Mouse (Mus musculus): Measurements from ENCODE around the gene Ubr2. TPM values are rescaled to one million over a fixed set of nuclear protein-coding genes. Genes with fewer than 3 reads are reported as not detected.

The Ubr2 gene
- polyA plus RNA-seq, 1 experiment: 31.2 TPM

DNA sequence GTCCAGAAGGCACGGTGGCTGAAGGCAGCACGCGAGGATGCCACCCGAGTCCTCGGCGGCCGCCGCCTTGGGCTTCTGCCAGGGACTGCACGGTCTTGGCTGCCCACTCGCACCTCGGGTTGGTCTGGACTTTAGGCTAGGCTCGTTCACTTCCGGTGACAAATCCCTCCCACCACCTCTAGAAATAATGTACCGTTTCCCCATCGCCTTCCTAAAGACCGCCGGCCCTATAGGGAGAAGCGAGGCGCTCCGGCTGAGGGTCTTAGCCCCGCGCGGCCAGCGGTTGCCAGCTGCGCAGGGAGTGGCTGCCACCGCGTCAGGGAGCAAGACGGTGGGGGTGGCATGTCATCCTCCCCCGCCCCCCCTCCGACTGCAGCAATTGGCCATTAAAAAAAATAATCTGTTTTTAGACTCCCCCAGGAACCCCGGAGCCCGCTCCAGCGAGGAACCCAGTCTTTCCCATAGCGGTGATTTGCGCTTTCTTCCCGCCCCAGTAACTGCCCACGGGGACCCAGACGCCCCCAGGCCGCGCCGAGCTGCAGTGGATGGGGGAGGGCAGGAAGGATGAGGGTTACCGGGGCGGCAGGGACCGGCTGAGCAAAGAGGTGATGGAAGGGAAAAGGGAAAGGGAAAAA lies 120.8 kb downstream of the Ubr2 start:
- Histone ChIP-seq H3K4me3 (replicated peaks; ENCODE audit: extremely low read depth, low read depth, low read length) (peak overlapping the region; percentile 90), H3K4me1 (ENCODE audit: control insufficient read depth, insufficient read depth, low read length) (peaks cover 12% of the 10 kb centered on the region)
- DNase-seq: peak; percentile 76
- TF ChIP-seq CTCF (IDR thresholded peaks at IDR 0.05; ENCODE audit: insufficient read depth, low read length) (no peak), POLR2A (IDR thresholded peaks at IDR 0.05; ENCODE audit: borderline replicate concordance, extremely low read depth, low read depth, low read length) (peak; percentile 34; the same call in 1 of the 2 replicates)
- under 1% methylated on average over 44 of the region's 44 CpGs for WGBS

DNA sequence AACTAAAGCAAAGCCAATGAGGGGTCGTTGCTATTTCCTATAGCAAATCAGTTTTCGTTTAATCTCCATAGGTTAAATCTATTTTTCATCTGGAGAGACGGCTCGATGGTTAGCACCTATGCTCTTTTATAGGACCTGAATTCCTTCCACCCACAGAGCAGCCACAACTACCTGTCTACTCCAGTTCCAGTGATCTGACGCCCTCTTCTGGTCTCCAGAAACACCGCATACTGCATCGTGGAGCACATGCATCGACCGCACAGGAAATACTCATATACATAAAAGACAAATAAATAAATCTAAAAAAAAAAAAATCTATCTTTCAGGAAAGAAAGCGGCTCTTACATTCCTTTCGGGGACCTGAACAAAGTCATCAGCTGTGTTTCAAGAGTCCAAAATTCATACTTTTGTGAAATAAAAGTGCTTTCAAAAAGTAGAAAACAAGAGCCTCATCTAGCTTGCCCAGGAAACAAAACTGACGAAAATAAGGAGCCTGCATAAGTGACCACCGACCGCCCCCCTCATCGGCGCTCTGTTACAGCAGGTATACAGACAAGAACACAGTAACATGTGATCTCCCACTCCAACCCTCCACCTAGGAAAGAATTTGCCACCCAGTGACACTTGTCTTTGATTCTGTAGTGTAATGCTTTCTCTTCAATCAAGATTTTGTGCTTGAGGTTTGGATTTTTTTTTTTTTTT lies 121.7 kb downstream of the Ubr2 start:
- Histone ChIP-seq H3K4me1 (ENCODE audit: control insufficient read depth, insufficient read depth, low read length) (peaks cover 12% of the 10 kb centered on the region), H3K4me3 (replicated peaks; ENCODE audit: extremely low read depth, low read depth, low read length) (peak overlapping the region; percentile 90)
- 32% methylated on average over 16 of the region's 16 CpGs for WGBS
- peak; percentile 90 for TF ChIP-seq CTCF (IDR thresholded peaks at IDR 0.05; ENCODE audit: insufficient read depth, low read length)
- TF ChIP-seq POLR2A (IDR thresholded peaks at IDR 0.05; ENCODE audit: borderline replicate concordance, extremely low read depth, low read depth, low read length): no peak
- no peak for DNase-seq

DNA sequence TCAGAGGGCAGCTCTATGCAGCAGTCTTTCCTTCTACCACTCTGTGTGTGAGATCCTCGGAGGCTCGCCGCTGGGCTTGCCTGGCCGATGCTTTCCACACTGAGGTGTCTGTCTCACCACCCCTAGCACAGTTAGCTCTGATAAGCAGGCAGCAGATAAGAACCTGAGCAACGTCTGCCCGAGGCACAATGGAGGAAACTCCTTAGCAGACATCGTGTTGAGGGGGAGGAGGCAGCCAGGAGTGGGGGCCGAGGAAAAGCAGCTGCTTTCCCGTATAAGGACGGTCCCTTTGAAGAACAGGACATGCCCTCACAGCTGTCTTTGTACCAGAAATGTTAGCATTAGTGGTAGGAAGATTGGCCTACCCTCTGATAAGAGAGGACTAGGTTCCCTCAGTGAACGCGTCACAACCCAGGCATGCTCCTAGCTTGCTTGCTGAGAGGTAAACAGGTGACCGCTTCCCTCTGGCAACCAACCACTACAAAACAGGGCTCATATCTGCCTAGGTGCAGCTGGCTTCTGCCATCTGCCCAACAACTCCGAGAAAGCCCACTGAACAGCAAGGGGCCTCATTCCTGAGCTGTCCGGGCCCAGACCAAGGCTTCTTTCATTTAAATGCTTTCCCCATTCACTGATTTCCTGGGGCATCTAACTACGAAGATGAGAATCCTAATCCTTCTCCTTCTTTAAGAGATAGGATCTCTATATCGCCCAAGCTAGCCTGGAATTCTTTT lies 124.3 kb downstream of the Ubr2 start:
- TF ChIP-seq CTCF (IDR thresholded peaks at IDR 0.05; ENCODE audit: insufficient read depth, low read length) (no peak), POLR2A (IDR thresholded peaks at IDR 0.05; ENCODE audit: borderline replicate concordance, extremely low read depth, low read depth, low read length) (0 out of 2 replicates have a peak, but pooled peaks have one; percentile 7)
- Histone ChIP-seq H3K4me1 (ENCODE audit: control insufficient read depth, insufficient read depth, low read length) (no peaks in the 10 kb centered on the region; the same call in 1 of the 2 replicates), H3K4me3 (replicated peaks; ENCODE audit: extremely low read depth, low read depth, low read length) (no peak overlapping the region)
- 58% methylated on average over 17 of the region's 17 CpGs for WGBS
- no peak for DNase-seq

DNA sequence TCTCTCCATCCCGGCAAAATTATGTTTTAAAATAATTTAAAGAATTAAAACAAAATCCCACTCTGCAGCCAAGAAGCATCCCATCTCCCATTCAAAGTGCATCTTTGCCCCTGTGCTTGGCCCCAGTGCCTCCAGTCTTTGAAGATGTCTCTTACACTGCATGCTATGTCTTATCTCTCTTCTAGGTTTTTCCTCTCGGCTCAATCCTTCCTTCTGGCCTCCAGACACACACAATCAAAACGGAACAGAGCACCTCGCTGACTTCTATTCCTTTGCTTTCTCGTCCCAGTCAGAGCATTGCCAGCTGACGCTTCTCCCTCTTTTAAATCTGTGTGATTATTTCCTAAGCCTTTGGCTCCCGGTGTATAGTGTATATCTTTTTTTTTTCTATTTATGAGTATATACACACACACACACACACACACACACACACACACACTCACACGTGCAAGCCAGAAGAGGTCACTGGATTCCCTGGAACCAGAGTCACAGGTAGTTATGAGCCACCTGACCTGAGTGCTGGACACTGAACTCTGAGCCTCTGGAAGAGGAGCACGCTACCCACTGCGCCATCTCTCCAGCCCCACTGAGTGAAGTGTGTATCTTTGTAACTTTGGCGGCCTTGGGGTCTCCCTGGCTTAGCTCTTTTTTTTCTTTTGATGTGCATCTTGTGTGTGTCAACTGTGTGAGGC lies 125.0 kb downstream of the Ubr2 start:
- TF ChIP-seq CTCF (IDR thresholded peaks at IDR 0.05; ENCODE audit: insufficient read depth, low read length) (no peak), POLR2A (IDR thresholded peaks at IDR 0.05; ENCODE audit: borderline replicate concordance, extremely low read depth, low read depth, low read length) (no peak)
- Histone ChIP-seq H3K4me3 (replicated peaks; ENCODE audit: extremely low read depth, low read depth, low read length) (no peak overlapping the region), H3K4me1 (ENCODE audit: control insufficient read depth, insufficient read depth, low read length) (no peaks in the 10 kb centered on the region; the same call in 1 of the 2 replicates)
- no peak for DNase-seq
- 75% methylated on average over 11 of the region's 11 CpGs for WGBS

DNA sequence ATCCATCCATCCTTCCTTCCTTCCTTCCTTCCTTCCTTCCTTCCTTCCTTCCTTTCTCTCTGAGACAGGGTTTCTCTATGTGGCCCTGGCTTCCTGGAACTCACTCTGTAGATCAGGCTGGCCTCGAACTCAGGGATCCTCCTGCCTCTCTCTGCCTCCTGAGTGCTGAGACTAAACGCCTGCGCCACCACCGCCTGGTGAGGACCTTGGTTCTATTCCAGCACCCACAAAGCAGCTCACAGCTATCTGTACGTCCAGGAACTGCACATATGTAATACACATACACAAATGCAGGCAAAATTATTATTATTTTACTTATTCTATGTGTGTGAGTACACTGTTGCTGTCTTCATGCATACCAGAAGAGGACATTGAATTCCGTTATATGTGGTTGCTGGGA lies 125.6 kb downstream of the Ubr2 start:
- TF ChIP-seq POLR2A (IDR thresholded peaks at IDR 0.05; ENCODE audit: borderline replicate concordance, extremely low read depth, low read depth, low read length): no peak
- no peak for TF ChIP-seq CTCF (IDR thresholded peaks at IDR 0.05; ENCODE audit: insufficient read depth, low read length)
- WGBS: 96% methylated on average over 6 of the region's 6 CpGs
- Histone ChIP-seq H3K4me3 (replicated peaks; ENCODE audit: extremely low read depth, low read depth, low read length) (no peak overlapping the region), H3K4me1 (ENCODE audit: control insufficient read depth, insufficient read depth, low read length) (peaks cover 4% of the 10 kb centered on the region; the same call in 1 of the 2 replicates)
- DNase-seq: no peak

DNA sequence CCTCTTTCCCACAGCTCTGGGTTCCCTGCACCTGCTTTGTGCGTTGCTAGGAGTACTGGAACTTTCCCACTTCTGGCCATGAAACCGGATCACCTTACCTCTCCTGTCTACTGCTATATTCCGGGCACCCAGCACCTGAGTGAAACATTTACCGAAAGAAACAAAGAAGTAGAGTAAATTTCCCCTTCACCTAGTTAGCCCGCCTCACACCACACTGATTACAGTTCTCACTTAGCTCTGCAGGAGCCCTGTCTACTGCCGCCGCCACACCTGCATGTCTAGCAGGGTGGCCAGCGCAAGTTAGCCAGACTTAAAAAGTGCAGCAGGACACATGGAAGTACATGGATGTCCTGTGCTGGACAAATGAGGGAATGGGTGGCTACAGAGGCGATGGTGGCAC lies 127.2 kb downstream of the Ubr2 start:
- TF ChIP-seq POLR2A (IDR thresholded peaks at IDR 0.05; ENCODE audit: borderline replicate concordance, extremely low read depth, low read depth, low read length): no peak
- no peak for TF ChIP-seq CTCF (IDR thresholded peaks at IDR 0.05; ENCODE audit: insufficient read depth, low read length)
- Histone ChIP-seq H3K4me1 (ENCODE audit: control insufficient read depth, insufficient read depth, low read length) (peaks cover 9% of the 10 kb centered on the region), H3K4me3 (replicated peaks; ENCODE audit: extremely low read depth, low read depth, low read length) (no peak overlapping the region)
- no peak for DNase-seq
- 82% methylated on average over 9 of the region's 9 CpGs for WGBS

DNA sequence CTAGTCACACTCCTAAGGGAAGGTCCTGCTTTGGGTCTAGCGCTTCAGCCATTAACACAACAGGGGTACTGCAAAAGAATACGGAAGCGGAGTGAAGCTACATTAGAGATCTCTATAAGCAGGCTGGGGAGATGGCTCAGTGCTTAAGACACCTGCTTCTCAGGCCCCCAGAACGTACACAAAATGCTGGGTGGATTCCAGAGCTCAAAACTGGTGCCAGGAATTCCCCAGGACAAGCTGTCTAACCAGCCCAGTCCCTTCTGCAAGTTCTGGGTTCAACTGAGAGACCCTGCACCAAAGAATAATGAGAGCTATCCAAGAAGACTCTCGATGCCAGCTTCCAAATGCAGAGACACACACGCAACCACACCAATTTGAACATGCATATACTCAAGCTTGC lies 128.6 kb downstream of the Ubr2 start:
- 86% methylated on average over 6 of the region's 6 CpGs for WGBS
- DNase-seq: no peak
- no peak overlapping the region for H3K4me3 ChIP-seq (replicated peaks; ENCODE audit: extremely low read depth, low read depth, low read length)
- H3K4me1 ChIP-seq (ENCODE audit: control insufficient read depth, insufficient read depth, low read length): peaks cover 9% of the 10 kb centered on the region
- TF ChIP-seq CTCF (IDR thresholded peaks at IDR 0.05; ENCODE audit: insufficient read depth, low read length) (no peak), POLR2A (IDR thresholded peaks at IDR 0.05; ENCODE audit: borderline replicate concordance, extremely low read depth, low read depth, low read length) (no peak)

DNA sequence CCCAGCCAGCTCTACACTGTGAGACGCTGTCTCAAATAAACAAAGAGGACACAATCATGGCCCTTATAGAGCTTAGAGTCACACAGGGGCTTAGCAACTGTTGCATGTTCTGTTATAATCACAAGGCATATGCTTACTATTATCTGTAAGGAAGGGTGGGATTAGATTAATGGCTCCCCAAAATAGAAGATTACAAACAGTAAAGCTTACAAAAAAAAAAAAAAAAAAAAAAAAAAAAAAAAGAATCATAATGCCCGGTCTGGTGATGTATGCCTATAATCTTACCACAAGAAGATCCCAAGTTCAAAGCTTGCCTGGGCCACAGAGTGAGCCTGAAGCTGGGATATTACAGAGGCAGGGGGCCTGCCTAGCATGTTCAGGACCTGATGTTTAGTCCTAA lies 130.0 kb downstream of the Ubr2 start:
- no peak overlapping the region for H3K4me3 ChIP-seq (replicated peaks; ENCODE audit: extremely low read depth, low read depth, low read length)

DNA sequence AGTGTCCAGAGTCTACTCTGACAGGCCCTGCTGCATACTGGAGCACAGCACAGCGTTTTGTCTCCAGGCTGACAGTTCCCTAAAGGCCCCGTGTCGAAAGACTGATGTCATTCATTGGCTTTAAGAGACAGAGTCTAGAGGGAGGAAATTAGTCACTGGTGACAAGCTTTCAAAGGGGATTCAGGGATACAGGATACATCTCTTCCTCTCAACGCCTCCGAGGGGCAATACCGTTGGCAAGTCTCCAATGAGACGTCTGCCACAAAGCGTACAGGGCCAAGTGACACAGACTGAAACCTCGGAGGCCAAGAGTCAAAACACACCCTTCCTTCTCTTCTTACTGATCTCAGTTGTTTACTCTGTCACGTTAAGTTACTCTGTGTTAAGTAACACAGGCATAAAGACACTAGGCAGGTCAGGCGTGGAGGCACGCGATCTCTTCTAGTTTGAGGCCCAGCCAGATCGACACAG lies 130.5 kb downstream of the Ubr2 start:
- DNase-seq: no peak
- H3K4me3 ChIP-seq (replicated peaks; ENCODE audit: extremely low read depth, low read depth, low read length): no peak overlapping the region
- 18% methylated on average over 14 of the region's 14 CpGs for WGBS
- TF ChIP-seq POLR2A (IDR thresholded peaks at IDR 0.05; ENCODE audit: borderline replicate concordance, extremely low read depth, low read depth, low read length) (peak; percentile 4; the same call in 1 of the 2 replicates), CTCF (IDR thresholded peaks at IDR 0.05; ENCODE audit: insufficient read depth, low read length) (no peak)
- peaks cover 9% of the 10 kb centered on the region for H3K4me1 ChIP-seq (ENCODE audit: control insufficient read depth, insufficient read depth, low read length)

More for the DNA sequence above, 130.0 kb downstream of the Ubr2 start:
- H3K4me1 ChIP-seq (ENCODE audit: control insufficient read depth, insufficient read depth, low read length): peaks cover 9% of the 10 kb centered on the region
- TF ChIP-seq CTCF (IDR thresholded peaks at IDR 0.05; ENCODE audit: insufficient read depth, low read length) (no peak), POLR2A (IDR thresholded peaks at IDR 0.05; ENCODE audit: borderline replicate concordance, extremely low read depth, low read depth, low read length) (no peak)
- 13% methylated on average over 2 of the region's 2 CpGs for WGBS
- no peak for DNase-seq

Other genes with a start within 250 kb of the Ubr2 start
- not detected in 2 replicates for gene Ptcra, start 246.8 kb downstream of the Ubr2 start, polyA plus RNA-seq (2012; rRNA removed)
- 65.3 and 79.1 TPM in 2 replicates for gene 2310039H08Rik, start 237.9 kb downstream of the Ubr2 start, polyA plus RNA-seq (2012; rRNA removed)
- gene Rpl7l1, start 227.9 kb downstream of the Ubr2 start, polyA plus RNA-seq (2012; rRNA removed): 14.3 and 21.6 TPM in 2 replicates
- gene Bicral, start 152.1 kb downstream of the Ubr2 start, polyA plus RNA-seq (2012; rRNA removed): 11.8 and 16.3 TPM in 2 replicates
- 17.9 and 20.8 TPM in 2 replicates for gene Tbcc, start 119.9 kb downstream of the Ubr2 start, polyA plus RNA-seq (2012; rRNA removed)
- gene Prph2, start 100.1 kb downstream of the Ubr2 start, polyA plus RNA-seq (2012; rRNA removed): not detected in 2 replicates